Mouse (Mus musculus) mouse embryonic stem cell (cell line): ENCODE data around the gene Gdf5.

Experiments
- in situ Hi-C, 2 experiments: fragments of 300-500 bp; cut with MboI; formaldehyde crosslinking; loops; 1 replicate in 1 of 2; 3 replicates in 1 of 2; pipeline ENCODE4 v1.14.3; 2019 to 2020; ENCODE audit warnings: low sequenced_read_pairs in 2 of 2, low pct_unique_long_range_greater_than_20kb in 1 of 2, mixed read lengths in 1 of 2; ENCODE audit not compliant: unreplicated experiment in 1 of 2

The Gdf5 gene

GRCm38 (mm10) chr2:155945124-155945523 lies at the start of gene Gdf5:
Gene Gdf5, minus strand, starts transcription at chr2:155945367.
- in situ Hi-C loops, result loop anchor here (5.0 kb wide), 2 partner anchors 98 to 118 kb away; partner anchors contain the start of gene Eif6 (in 1 of the 2)

DNA sequence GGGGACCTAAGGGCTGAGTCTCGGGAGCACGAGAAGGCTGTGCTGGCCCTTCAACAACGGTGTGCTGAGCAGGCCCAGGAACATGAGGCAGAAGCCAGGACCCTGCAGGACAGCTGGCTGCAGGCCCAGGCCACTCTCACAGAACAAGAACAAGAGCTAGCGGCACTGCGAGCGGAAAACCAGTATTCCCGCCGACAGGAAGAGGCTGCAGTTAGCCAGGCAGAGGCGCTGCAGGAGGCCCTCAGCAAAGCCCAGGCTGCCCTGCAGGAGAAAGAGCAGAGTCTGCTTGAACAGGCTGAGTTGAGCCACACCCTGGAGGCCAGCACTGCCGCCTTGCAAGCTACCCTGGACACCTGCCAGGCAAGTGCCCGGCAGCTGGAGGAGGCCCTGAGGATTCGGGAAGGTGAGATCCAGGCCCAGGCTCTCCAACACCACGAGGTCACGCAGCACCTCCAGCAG lies 46.7 kb upstream of the Gdf5 start:
- in situ Hi-C loops, result no loop called here

GRCm38 (mm10) chr2:155991151-155991550 lies 46.0 kb upstream of the Gdf5 start:
- in situ Hi-C loops, result no loop called here

- in situ Hi-C loops, result no loop called here
These were observed 43.9 kb upstream of the Gdf5 start for GRCm38 (mm10) chr2:155989085-155989484.

GRCm38 (mm10) chr2:155987131-155987530 lies 42.0 kb upstream of the Gdf5 start:
- in situ Hi-C loops, result no loop called here

DNA sequence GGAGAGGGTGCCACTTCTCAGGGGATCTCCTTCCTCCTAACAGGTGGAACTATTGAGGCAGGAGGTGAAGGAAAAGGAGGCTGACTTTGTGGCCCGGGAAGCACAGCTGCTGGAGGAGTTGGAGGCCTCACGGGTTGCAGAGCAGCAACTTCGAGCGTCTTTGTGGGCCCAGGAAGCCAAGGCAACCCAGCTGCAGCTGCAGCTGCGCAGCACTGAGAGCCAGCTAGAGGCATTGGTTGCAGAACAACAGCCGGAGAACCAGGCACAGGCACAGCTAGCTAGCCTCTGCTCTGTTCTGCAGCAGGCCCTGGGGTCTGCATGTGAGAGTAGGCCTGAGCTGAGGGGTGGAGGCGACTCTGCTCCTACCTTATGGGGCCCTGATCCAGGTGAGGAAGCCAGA lies 40.6 kb upstream of the Gdf5 start:
- in situ Hi-C loops, result no loop called here

DNA sequence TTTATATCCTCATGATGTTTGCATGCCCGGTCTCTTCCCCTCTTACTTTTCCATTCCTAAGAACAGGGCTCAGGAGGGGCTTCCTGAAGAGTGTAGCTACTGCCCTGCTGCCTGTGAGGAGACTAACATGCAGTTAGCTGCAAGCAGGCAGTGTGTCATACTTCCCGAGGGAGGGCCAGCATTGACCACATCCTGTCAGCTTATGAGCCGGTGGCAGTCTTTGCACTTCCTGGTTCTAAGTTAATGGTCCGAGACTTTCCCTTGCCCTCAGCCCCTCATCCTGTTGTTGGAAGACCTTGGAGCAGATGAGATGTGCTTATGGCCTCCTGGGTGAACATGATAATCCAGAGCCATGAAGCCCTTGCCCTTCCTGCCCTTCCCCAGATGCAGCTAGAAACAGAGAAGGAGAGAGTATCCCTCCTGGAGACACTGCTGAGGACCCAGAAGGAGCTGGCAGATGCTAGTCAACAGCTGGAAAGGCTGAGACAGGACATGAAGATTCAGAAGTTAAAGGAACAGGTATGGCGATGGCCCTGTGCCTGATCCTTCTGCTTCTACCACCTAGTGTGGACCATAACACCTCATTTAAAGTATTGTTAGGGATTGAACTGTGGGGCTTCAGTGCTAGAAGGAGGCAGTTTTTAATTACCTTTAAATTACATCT lies 34.3 kb upstream of the Gdf5 start:
- in situ Hi-C loops, result no loop called here

DNA sequence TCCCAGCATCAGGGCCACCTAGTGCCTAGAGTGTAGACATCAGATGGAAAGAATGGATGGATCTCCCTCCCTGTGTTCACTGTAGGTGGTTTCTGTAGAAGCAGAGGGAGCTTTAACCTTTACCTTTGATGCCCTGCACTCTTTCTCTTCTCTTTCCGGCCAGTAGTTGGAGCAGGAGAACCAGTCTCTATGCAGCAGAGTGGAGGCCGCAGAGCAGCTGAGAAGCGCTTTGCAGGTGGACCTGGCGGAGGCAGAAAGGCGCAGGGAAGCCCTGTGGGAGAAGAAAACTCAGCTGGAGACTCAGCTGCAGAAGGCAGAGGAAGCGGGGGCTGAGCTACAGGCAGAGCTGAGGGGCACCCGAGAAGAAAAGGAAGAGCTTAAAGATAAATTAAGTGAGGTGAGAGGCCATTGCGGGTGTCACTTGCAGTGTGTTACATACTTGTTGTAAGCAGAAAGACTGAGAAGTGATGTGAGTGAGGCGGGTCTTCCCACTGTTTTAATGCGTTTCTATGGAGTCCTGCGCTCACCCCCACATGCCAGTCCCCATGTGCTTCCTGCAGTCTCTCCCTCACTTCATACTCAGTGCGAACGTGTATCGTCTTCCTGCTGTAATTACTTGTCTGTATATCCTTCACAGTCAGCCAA lies 29.0 kb upstream of the Gdf5 start:
- in situ Hi-C loops, result no loop called here

DNA sequence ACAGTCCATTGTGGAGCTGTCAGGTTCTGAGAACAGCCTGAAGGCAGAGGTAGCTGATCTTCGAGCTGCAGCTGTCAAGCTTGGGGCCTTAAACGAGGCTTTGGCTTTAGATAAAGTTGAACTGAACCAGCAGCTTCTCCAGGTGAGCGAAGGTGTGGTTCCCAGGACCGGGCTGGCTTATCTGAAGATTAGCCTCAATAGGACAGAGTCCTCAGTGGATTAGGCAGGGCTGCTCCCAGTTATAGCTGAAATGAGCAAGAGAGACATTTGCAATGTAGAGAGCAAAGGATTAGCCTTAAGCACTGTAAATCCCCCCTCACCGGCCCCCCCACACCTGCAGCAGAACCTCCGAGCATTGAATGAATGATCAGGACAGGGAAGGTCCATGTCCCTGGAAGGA lies 28.2 kb upstream of the Gdf5 start:
- in situ Hi-C loops, result no loop called here

GRCm38 (mm10) chr2:155962991-155963390 lies 17.8 kb upstream of the Gdf5 start:
- in situ Hi-C loops, result no loop called here

DNA sequence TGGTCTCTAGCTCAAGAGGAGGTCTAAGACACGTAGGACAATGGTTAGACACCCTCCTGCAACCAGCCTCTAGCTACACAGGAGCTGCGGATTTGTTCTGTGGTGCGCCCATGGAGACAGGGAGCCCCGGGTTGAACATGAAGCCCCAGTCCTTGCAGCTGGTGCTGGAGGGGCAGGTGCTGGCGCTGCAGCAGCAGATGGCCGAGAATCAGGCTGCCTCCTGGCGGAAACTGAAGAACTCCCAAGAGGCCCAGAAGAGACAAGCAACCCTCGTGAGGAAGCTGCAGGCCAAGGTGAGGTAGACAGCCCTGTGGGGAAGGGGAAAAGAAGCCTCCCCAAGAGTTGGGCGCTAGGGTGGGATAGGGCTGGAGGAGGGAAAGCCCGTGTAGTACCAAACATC lies 16.7 kb upstream of the Gdf5 start:
- in situ Hi-C loops, result no loop called here

DNA sequence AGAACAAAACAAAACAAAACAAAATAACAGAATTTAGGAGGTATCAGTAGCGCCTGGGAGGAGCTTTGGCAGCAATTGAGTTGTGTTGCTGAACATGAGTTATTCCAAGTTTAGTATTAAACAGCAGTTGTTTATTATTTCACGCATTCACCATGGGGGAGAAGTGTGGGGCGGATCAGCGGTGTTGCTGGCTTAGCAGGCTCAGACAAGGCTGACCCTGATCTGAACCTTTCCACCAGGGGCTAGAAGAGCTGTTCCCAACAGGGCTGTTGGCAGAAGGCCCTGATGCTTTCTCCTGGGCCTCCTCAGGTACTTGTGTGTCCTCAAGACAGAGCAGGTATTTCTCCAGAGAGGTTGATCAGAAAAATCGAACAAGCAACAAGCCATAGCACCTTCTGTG lies 14.8 kb upstream of the Gdf5 start:
- in situ Hi-C loops, result no loop called here

DNA sequence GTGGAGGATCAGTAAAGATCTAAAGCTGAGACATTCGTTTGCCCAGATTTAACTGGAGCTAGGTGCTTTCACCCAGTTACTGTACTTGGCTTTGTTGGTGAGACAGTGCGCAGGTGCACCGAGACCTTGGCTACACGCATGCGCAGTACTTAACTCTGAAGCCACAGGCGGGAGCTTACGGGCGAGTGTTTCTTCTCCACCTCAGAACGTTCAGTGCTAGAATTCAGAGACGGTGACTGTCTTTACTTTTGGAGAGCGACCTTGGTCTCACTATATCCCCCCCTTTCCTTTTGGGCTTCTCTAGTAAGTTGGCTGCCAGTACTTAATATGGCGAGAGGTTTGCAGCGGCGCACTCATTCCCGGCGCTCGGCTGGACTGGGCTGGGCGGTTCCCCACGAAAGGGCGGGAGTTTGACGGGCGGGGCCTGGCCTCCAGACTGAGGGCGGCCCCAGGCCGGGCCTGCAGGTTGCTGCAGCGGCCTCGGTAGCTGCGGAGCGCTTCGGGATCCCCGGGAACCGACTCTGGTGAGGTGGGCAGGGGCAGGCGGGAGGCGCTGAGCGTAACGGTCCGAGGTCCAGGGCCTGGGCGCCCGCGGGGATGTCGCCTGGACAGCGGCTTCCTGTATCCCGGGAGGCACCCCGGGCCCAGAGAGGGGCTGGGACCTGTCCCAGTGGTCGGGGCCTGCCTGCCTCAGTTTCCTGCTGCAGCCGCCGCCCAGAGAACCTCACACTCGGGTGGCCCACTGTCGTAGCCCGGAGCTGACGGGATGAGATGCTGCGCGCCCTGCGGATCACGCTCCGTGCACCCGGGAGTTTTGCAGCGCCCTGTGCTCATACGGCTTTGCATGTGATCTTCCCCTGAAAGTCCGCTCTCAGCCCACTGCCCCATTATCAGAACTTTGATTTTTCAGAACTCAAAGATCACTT lies 11.2 kb upstream of the Gdf5 start, which contains the start of gene Cep250:
Gene Cep250 (plus strand): TSS at position 325 of the 926 bp plus-strand sequence.
- in situ Hi-C loops, result no loop called here

DNA sequence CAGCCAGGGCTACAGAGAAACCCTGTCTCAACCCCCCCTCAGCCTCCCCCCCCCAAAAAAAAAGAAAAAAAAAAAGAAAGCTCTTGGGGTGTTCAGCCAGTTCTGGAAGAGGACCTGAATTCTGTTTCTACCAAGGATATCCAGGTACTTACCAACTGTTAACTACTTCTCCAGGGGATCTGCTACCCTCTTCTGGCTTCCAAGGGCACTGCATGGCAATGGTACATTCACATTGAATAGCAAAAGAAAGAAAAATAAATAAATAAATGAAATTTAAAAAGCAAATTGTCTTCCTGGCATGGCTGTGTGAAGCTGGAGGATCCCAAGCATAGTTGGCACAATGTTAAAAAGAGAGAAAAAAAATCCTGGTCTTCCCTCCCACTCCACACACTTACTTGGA lies 6.8 kb upstream of the Gdf5 start:
- in situ Hi-C loops, result no loop called here

GRCm38 (mm10) chr2:155949362-155949761 lies 4.2 kb upstream of the Gdf5 start:
- in situ Hi-C loops, result loop anchor here (5.0 kb wide), 2 partner anchors 102 to 122 kb away; partner anchors contain the start of gene Eif6 (in 1 of the 2)

DNA sequence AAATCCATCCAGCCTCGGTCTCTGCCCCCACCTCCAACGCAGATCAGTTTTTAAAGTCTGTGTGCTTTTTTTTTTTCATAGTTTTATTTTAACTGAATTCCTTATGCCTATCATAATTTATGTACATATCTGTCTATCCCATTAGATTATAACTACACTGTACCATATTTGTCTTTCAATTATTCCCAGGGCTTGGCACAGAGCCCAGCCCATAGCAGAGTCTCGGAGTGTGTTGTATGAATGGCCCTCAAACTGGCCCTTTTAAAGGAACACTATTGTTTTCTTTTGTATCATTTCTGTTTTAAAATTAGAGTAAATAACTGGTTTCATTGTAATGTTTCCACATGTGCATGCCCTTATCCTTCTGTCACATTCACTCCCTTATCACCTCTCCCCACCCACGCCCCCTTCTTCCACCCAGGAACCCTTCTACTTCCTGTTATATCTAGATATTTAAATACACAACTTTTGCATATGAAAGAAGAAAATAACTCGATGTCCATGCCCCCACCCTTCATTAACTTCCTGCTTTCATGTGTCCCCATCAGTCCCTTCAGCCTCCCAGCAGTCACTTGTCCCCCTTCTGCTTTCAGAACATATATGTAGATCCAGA lies 2.3 kb upstream of the Gdf5 start:
- in situ Hi-C loops, result loop anchor here (5.0 kb wide), 2 partner anchors 100 to 120 kb away; partner anchors contain the start of gene Eif6 (in 1 of the 2)

DNA sequence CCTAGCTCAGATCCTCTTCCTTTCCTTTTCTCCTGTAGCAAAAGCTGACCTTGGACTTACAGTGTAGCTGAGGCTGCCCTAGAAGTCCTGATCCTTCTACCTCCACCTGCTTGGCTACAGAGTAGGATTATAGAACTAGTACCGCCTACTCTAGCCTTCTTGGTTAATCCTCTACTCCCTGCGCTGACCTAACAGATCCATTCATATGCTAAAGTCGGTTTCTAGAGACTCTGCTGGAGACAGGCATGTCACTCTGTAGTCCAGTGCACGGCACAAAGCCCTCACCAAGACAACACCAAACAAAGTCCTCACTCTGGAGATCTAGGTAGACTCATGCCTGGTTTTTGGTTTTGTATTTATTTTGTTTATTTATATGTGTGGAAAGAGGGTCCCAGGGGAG lies 1.3 kb upstream of the Gdf5 start:
- in situ Hi-C loops, result loop anchor here (5.0 kb wide), 2 partner anchors 99 to 119 kb away; partner anchors contain the start of gene Eif6 (in 1 of the 2)

GRCm38 (mm10) chr2:155946069-155946468 lies 902 bp upstream of the Gdf5 start:
- in situ Hi-C loops, result loop anchor here (5.0 kb wide), 2 partner anchors 99 to 119 kb away; partner anchors contain the start of gene Eif6 (in 1 of the 2)
